Mouse (Mus musculus) adrenal gland, adult 18-20 months (tissue): ENCODE results near the gene Clhc1. TPM values are rescaled to one million over a fixed set of nuclear protein-coding genes. Genes with fewer than 3 reads are reported as not detected.

Experiments
- DNase-seq, 2 experiments: peaks; one replicate each; pipeline ENCODE4 v3.0.0; 2021 to 2022; ENCODE audit warnings: low spot score in 2 of 2
- total RNA-seq, 2 experiments: library from RNA; stranded (reverse); gene quantifications; 1 replicate in 1 of 2; 2 replicates in 1 of 2; pipeline ENCODE4 v1.2.3; 2021

The Clhc1 gene
- total RNA-seq, 2 experiments from 2014 or later = 0.20 to 0.22 TPM

DNA sequence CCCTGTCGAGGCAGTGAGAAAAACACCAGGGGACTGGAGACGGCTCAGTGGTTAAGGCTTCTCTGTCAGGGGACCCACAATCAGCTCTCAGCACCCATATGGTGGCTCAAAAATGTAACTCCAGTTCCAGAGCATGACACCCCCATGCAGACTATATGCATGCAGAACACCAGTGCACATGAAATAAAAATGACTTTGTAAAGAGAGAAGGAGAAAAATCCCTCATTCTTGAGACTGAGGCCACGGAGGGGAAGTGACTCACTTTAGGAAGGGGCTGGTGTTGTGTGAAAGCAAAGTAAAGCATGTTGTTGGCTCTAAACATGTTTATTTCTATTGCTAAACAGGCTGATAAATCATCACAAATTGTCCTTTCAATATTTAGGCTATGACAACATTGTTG is 13.2 kb downstream of the Clhc1 start:
- DNase-seq = no peak

DNA sequence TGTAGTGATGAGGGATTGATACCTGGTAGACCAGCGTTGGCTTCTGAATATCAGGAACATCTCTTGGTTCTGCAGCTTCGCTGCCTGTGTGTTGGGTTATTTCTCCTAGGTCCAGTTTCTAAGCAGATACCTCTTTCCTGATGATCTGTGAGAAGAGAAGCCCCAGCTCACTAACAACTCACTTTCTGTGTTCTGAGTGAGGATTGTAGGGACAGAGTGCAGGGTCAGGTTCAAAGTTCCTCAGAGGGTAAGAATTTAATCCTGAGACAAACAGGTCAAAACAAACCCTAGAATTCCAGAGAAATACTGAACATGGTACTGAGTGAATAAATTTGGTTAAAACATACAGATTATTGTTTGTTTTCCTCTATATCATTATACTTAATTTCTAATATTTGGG is 15.7 kb downstream of the Clhc1 start:
- DNase-seq = no peak

DNA sequence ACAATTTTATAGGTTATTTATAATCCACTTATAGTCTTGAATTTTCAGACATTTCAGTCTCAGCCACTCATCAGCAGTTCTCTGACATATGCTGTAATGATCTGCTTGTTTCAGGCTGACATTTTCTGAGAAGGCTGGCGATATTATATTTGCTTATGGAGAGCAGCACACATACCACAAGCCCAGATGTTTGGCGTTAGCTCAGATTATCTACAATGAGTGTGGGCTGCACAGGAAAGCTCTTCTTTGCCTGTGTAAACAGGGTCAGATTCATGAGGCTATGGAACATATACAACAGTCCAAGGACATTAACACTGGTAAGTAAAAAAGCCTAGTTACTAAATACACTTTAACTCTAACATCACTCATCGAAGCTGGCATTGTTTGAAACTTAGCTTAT is 23.8 kb downstream of the Clhc1 start:
- no peak for DNase-seq

DNA sequence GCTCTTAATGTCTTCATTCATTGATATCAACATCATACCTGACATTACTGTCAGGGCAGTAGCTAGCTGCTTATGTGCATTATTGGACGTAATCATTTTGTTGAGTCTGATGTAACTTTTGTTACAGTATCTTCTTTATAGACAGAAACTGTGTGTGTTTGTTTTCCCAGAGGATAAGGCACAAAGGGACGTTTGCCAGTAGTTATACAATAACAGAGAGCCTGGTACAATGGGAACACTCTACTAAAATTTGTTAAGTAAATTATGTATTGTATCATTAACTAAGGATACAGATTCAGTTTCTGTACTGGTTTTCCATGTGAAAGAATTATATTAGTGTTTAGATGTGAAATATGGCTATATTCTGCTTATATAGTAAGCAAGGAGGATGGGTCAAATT is 24.9 kb downstream of the Clhc1 start:
- no peak for DNase-seq

DNA sequence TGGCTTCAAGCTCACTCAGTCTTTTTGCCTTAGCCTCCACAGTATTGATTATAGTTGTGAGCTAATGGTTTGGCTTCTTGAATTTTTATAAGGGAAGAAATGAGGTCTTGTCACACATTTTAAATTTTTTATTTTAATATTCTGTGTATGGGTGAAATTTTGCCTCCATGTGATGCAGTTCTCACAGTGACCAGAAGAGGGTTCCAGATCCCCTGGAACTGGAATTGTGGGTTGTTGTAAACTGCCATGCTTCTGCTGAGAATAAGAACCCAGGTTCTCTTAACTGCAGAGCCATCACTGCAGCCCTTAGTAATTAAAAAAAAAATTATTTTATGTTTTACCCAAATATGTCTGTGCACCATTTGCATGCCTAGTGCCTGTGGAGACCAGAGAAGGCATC is 31.9 kb downstream of the Clhc1 start:
- DNase-seq = peak in 1 of 2 experiments; percentile 26

DNA sequence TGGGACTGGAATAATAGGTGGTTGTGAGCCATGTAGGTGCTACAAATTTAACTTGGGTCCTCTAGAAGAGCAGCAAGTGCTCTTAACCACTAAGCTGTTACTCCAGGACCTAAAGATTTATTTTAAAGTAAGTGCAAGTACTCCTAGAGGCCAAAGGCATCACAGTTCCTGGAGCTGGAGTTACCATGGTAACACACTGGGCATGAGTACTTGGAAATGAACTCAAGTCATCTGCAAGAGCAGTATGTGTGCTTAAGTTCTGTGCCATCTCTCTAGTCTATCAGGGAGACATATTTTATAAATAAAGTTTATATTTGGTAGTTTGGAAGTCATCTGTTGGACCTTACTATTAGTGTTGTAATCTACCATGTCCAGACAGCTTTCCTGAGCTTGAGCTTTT is 47.5 kb downstream of the Clhc1 start:
- no peak for DNase-seq

DNA sequence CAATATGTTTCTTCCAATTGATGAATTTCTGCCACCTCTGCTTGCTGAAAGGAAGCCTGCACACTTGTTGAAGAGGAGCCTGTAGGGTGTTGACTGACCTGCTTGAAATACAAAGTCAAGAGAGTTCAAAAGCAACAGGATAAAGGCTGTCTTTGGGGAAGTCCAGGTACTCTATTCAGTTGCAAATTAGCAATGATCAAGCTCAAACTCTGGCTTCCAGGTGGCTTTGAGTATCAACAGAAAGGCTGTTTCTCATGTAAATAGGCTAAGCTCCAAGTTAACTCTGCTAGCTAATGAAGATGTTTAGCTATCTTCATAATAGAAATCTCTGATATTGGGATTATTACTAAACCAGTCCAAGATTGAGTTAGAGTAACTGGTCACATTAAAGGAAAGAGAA is 49.4 kb downstream of the Clhc1 start:
- DNase-seq = no peak

DNA sequence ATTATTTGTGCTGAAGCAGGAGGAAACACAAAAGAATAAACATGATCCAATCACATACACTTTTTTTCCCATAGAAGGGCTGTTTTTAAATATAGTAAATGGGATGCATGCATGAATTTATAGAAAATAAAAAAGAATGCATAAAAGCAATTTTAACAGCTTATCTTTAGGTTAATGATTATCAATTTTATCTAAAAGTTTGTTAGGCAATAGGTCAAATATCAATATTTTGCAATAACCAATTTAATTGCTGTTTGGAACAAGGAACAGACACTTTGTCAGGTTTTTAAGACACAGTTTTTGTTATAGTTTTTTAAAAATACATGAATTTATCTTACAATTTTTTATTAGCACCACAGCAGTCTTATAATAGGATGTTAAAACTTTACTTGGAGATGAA is 51.2 kb downstream of the Clhc1 start:
- DNase-seq = no peak

DNA sequence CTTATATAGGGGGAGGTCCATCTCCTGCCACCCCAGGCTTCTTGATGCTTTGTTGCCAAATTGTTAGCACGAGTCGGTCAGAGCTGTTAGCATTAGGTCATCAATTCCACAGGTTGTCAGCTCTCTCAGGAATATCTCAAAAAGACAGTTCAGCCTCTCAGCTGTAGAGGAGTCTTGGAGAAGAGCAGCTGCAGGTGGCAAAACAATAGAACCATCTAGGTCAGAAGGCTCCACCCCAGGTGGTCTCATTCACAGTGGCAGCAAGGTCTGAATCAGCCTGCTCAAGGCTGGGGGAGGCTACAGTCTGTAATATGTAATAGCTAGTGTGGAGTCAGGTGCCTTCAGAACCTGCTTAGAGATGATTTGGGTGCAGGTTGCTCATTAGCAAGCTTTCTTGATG is 55.8 kb downstream of the Clhc1 start:
- no peak for DNase-seq

DNA sequence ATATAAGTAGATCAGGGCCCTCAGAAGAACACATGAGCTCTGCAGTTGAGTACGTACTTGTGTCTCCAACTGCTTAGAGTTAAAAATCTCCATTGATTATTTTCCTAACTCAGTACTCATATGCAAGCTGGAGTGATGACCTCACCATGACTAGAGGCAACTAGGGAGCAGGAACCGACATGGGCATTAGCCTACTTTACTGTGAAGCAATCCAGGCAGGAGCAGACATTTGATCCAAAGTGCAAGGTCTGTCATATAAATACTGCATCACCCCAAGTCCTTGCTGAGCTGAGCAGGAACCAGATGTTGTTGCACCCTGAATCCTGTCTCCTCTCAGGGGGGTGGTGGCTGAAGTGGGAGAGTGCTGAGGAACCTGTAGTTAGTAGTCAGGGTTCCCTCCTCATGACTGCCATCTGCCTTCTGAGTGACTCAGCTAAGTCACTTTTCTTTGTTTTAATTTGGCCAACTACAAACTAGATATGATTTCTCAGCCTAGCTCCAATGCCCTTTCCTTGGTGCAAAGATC is 59.8 kb downstream of the Clhc1 start:
- peak in 1 of 2 experiments; percentile 22 for DNase-seq

DNA sequence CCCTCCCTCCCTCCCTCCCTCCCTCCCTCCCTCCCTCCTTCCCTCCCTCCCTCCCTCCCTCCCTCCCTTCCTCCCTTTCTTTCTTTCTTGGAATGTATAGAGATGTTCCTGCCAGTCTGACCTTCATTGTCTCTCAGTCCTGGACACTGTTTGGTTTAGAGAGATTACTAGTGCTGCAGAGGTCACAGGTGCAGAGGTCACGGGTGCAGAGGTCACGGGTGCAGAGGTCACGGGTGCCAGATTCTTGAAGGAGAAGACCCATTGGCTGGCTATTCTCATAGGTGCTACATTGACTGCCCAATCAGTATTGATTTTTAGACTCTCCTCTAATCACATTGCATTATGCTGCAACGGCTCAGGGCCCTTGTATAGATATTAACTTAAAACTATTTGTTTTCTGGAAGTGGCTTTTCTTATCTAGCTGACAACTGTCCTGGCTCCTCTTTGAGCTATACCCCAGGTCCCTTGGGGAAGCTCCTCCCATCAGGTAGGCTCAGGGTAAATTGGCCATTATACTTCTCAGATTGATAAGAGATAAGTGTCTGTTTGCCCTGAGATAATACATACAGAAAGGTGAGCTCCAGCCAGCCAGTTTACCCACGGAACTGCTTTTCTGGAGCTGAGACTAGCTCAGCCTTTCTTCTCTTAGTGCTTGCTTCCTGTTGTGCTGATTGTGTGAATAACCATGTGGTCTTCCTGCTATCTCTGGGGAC is 62.2 kb downstream of the Clhc1 start:
- DNase-seq = no peak

DNA sequence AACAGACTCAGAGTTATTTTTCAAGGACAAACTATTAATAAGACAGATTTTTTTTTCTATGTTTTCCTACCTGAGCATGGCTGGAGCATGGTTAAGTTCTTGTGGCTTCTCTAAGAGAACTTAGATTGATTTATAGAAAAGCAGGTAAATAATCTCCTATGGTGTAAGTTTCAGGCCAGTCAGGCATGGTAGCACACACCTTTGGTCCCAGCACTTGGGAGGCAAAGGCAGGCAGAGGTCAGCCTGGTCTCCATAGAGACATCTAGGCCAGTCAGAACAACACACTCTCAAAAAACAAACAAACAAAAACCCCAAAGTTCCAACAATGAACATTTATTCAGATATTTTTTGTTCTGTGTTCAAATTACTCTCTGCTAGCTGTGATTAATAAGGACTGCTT is 64.3 kb downstream of the Clhc1 start:
- no peak for DNase-seq

DNA sequence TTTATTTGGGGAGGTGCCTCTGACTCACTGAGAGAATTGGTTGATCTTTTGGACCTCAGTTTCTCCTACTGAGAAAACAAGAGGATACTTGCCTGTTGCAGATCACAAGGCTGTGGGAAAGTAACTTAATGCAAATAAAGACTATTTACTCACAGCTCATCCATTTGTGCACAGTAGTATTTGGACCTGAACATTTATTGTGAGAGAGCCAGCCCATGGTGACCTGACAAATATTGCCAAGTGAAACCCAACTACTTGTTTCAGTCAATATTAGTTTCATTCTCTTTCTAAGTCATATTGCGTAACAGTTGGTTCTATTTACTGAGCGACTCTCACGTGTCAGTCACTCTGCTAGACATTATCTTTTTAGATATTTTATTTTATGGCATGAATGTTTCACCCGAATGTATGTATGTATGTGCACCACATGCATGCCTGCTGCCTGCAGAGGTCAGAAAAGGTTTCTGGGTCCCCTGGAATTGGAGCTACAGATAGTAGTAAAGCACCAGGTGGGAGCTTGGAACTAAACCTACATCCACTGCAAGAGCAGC is 65.5 kb downstream of the Clhc1 start:
- DNase-seq = no peak

DNA sequence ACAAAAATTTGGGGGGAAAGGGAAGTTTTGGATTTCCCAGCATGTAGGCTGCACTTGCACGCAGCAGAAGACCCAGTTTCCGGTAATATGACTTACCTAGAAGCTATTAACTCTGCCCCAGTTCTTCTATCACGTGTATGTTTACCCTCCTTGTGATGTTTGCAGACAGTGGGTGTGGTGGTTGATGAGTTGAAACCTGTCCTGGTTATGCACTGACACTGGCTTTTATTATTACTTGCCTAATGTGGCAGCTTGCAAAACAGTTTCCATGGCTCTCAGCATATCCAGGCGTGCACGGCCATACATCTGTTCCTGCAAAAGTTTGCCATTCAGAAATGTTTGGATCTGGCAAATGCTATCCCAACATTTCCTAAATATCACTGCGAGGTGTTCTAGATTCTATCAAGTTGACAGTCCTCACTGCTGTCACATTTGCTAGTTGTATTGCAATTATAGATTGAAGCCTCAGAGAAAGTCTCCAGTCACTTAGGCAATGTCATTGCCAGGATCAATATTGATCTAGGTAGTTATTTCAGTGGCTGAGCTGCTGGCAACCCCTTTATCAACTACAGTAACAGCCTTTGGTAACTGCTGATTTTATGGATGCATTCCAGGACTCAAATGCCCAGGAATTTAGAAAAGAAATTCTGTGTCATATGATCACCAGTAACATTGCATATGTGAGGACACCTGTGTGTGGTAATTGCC is 66.6 kb downstream of the Clhc1 start:
- DNase-seq = no peak

DNA sequence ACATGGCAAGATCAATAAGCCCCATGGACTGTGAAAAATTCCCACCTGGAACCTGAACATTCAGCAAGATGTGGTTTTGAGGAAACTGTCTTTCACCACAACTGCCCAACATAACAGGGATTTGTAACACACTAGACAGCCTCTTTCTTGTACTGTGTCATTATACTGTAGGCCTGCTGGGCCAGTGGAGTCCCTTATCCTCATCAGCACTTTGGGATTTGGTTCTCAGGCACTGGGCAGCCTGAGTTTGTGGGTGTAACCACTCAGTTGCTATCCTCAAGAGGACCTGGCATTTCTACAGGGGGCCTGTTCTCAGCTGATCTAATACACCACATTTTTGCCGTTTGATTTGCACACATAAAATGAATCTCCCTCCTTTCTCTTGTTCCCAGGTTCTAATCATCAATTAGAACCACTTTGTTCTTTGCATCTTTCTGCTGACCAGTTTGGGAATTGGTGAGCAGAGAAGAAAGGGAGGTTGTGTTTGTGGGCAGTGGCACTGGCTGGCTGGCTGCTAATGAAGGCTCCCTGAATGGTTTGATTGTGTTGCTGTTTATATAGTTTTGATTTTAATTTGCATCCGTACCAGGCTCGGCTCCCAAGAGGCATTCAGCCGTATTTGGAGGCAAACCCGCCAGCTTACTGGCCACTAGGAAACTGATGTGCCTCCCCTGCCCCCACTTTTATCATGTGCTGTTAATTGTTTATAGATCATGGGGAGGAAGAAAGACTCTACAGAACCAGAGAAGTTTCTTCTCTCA is 74.5 kb downstream of the Clhc1 start:
- DNase-seq = no peak

DNA sequence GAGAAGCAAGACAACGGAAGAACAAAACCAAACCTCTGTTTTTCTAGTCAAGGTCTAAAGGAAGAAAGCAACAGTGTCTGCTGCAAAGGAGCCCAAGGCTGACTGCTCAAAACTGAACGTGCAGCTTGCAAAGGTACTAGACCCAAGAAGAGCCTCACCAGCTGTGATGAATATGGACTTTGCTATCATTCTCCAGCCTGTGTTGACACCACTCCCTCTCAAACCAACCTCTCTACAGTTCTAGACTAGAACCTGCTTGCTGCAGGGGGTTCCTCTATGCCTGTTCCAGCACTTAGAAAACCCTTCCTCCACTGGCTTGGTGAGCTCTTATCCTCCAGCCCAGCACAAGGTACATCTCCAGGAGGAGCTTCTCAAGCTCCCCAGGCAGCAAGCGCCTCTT is 75.6 kb downstream of the Clhc1 start:
- DNase-seq = no peak

DNA sequence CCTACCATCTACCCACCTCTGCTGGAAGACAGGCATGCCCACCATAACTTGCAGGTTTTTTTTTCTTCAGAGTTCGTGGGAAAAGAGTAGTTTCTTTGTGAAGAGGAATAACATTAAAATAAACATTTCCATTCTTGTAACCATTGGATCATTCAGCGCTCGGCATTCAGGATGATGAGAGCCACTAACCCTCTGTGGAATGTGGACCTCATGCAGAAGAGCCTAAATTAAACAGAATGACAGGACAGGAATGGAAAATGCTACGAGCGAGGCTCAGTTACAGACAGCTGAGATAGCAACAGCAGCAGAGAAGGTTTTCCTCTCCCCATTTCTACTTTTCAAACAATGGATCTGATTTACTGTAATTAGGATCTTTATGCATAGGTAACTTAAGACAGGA is 78.8 kb downstream of the Clhc1 start:
- no peak for DNase-seq

DNA sequence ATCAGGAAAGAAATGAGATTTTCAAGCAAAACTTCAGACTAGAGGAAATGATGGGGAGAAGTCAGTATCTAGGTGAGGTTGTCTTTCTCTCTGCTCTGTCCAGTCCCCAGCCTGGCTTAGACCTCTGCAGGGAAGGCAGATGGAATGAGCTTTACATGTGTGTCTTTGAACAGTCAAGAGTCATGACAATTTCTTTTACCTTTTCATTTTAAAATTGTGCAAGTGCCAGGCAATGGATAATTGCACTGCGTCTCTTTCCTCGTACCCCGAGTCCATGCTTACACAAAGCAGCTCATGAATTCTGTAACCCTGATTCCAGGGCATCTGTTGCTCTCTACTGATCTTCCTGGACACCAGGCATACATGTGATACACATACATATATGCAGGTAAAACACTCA is 80.0 kb downstream of the Clhc1 start:
- no peak for DNase-seq
